11 mouse cellular contexts compared by ENCODE assay signal in genomic region chr2:152010251-152010650, GRCm38 (mm10).
"Had no signal": no experiment of that assay in that cellular context is flagged by ENCODE, and none has a peak within 500 bp of the region (broad histone marks: within the 10 kb centered on the region; RNA-seq: fewer than 3 reads in every experiment).

No protein-coding gene starts in this region.

- H3K27ac ChIP-seq: limb, embryonic 12.5 days; liver, embryonic 14.5 days; midbrain, embryonic 13.5 days had no signal

- H3K4me1 ChIP-seq: limb, embryonic 12.5 days had no signal

- DNase-seq: layer of hippocampus, adult 9-11 months; layer of hippocampus, postnatal 36 days; liver; lung, adult 2 months; lung, postnatal 36 days; right cerebral cortex, postnatal 14 days; thymus, postnatal 4 days had no signal

- H3K9me3 ChIP-seq: limb, embryonic 12.5 days; midbrain, embryonic 13.5 days had no signal

- H3K27me3 ChIP-seq: midbrain, embryonic 13.5 days had no signal

- H3K4me3 ChIP-seq: limb, embryonic 12.5 days; midbrain, embryonic 13.5 days had no signal

- H3K4me2 ChIP-seq: limb, embryonic 12.5 days; midbrain, embryonic 13.5 days had no signal

- H3K36me3 ChIP-seq: limb, embryonic 12.5 days; midbrain, embryonic 13.5 days had no signal

- H3K9ac ChIP-seq: limb, embryonic 12.5 days; liver, embryonic 14.5 days; midbrain, embryonic 13.5 days had no signal

- ATAC-seq: lung, postnatal 0 days; midbrain, embryonic 13.5 days had no signal
